Mouse (Mus musculus): Measurements from ENCODE around the gene Fam136a.
A peak's percentile ranks its signal among the peaks of the same experiment; 100 is the strongest.

Fam136a gene

DNA sequence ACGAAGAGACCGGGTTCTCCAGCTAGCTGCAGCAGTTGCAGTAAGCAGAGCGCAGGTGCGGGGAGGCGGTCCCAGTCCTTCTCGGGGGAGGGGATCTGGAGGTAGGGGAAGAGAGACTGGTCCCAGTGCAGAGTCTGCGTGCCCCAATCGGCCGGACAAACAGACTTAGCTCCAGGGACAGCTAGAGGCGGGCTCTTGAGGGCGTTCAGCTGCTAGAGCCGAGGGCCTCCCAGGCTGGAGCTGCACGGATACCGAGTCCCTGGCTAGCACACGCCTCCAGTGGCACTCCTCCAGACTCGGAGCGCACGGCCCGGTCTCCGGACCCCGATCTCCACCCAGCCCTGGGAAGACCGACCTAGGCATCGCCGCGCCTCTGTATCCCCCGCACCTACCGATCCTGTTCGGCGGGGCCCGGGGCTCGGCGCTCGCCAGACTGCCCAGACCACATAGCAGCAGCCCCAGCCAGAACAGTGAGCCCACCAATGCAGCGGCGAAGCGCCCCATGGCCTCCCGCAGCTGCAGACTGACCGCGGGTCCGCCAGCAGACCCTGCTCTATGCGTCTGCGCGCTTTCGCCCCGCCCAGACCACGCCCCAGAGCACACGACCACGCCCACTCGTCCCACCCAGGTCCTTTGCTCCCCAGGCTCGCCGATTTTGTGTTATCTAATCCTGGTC is 31.3 kb downstream of the Fam136a start, which contains the start of gene Pcyox1:
Pcyox1 (minus strand) TSS at position 574 of the 676 bp plus-strand sequence.
- peak; percentile 80 for DNase-seq (ENCODE audit: low read depth, low spot score)

DNA sequence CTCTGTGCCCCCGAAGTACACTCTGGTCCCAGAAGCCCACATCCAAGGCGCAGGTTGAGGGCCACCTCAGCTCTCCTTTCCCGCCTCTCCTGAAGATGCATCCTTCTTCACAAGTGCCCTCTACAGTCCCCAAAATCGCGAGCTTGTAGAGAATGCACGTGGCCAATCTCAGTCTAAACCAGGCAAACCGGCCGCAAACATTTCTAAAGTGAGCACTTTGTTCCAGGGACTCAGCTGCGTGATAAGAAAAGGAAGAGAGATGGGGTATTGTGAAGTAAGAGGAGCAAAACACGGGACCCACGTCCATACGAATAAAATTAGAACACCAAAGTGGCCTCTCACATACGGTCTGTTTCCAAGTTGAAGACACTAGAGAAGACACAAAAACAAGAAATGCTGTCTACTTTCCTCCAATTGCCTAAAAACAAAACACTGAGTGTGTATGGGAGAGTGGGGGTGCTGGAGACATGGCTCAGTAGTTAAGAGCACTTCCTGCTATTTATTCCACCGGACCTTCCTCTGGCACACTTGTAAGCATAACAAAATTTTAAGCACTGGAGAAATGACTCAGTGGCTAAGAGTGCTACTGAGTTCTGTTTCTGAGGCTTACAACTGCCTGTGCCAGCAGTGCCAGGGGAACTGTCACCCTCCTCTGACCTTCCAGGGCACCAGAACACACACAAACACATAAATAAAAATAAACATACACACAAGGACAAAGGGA is 32.0 kb downstream of the Fam136a start:
- DNase-seq (ENCODE audit: low read depth, low spot score), result no peak

DNA sequence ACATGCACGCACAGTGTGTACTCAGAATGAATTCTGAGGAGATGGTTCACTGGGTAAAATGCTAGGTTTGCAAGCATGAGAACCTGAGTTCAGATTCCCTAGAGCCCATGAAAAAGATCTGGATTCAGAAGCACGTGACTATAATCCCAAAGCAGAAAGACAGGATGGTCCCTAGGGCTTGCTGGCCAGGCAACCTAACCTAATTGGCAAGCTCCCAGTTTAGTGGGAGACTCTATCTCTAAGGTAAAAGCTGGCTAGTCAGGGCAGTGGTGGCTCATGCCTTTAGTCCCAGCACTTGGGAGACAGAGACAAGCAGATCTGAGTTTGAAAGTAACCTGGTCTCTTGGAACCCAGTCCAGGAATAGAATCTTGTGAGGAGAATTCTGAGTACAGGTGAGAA is 33.5 kb downstream of the Fam136a start:
- DNase-seq (ENCODE audit: low read depth, low spot score), result no peak

DNA sequence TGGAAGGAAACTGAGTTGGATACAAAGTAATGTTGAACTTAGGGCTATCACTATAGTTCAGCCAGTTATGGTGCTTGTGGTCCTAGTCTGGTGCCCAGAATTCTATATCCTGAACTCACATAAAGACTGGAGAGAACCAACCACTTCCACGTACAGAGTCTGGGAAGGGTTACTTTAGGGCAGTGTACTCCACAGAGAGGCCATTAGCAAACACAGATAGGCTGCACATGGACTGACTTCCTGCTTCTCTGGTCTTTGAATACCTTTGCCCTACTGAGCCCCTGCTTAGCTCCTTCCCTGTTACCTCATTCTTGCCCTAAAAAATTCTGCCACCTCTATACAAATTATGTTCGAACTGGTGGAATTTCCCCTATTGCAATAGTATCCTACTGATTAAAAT is 34.5 kb downstream of the Fam136a start:
- no peak for DNase-seq (ENCODE audit: low read depth, low spot score)

DNA sequence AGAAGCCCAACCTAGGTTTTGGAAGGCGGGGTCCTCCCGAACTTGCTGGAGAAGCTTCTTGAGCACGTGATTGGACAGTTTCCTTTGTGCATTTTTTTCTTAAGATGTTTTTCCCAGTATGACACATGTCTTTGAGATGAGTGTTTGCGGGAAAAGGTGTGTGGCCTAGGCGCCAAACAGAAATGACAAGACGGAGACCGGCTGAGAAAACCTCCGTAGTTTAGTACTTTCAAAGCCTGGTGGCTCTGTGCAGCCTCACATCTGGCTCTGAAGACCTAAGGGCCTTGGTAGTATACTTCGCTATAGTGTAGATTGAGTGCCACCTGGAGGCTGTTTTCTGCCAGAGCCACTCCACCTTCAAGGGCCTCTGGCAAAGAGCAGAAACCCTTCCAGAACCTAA is 35.5 kb downstream of the Fam136a start:
- DNase-seq (ENCODE audit: low read depth, low spot score), result peak; percentile 82

DNA sequence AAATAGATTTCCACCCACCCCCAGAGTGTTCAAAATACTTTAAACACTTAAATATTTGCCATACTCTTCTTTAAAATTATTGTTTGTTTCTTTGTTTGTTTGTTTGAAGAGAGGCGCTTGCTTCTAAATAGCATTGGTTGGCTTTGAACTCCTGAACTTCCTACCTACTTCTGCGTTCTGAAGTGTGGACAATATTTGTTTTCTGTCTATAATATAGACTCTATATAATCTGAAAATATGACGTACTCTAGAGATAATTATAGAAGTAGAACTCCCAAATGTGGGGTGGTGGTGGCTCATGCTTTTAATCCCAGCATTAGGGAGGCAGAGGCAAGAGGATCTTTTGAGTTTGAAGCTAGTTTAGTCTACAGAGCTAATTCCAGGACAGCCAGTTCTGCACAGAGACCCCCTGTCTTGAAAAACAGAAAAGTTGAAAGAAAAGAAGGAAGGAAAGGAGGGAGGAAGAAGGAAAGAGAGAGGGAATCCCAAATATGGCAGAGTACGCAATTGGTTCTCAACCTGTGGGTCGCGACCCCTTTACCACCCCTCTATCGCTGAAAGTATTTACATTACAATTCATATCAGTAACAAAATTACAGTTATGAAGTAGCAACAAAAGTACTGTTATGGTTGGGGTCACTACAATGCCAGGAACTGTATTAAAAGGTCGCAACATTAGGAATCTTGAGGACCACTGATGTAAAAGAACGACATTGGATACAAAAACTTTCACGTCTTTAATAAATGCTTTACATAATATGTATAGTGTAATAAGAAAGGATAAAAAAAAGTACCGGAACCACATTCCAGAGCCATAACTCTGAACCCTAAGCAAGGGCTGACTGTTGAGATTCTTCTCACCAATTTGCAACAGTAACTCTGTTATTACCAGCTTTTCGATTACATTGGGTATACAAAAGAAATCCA is 37.5 kb downstream of the Fam136a start:
- DNase-seq (ENCODE audit: low read depth, low spot score), result peak; percentile 20

DNA sequence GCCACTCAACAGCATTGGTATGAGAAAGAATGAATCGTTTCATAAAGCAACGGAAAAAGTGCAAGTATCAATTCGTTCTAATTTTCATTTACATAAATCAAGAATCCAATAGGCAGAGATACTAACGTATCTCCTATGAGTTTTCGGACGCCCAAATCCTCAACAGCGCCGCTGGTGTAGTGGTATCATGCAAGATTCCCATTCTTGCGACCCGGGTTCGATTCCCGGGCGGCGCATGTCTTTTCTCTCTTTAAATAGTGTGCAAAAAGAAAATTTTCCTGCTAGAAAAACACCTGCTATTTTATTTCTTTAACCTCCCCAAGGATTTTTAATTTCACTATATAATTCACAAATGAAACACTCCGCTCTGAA is 38.3 kb downstream of the Fam136a start:
- DNase-seq (ENCODE audit: low read depth, low spot score), result peak; percentile 87

DNA sequence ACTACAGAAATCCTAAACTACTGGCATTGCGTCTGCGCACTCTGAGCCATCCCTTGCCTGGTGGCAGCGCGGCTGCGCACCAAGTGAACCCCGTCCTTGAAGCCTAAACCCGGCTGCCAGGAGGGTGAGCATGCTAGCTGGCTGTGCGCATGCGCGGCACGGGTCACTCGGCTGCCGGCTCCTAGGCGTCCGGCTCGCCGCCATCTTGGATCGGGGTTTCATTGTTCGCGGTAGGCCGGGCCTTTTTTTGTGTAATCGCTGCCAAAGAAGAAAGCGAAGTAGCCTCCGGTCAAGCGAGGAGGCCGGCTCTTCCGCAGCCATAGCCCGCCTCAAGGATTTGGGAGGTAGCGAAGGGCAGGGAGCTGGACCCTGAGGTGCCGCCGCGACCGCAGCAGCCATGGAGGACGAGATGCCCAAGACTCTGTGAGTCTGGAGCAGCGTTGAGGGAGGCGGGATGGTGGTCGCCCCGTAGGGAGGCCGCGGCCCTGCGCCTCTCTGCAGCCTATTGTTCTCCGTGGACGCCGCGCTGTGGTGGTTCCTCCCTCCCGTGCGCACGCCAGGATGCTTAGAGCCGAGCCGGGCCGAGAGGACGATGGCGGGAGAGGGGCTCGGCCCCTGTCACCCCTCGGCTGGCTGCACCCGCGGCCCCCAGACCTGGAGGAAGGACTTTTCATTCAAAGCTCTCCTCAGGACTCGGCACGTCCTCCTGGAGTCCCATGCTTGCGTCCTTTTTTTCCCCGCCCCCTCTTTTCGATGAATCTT is 38.8 kb downstream of the Fam136a start, which contains the start of gene Tia1:
Tia1 (plus strand) TSS at position 120 of the 762 bp plus-strand sequence.
- DNase-seq (ENCODE audit: low read depth, low spot score), result peak; percentile 98

DNA sequence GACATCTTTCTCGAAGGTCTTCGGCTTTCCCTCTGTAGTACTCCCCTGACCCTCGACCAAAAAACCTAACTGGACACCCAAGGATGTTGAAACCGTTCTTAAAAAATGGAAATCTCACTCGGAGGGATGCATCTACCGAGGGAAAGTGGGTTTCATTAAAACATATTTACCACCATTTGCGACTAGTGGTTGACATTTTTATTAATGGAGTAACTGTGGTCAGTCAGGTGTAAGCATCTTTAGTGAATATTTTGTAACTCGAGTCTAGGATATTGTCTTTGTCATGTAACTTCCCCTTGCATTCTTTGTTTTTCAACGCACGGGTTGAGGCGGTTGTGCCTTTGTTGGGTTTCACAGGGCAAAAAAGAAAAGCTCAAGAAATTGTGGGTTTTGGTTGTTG is 39.5 kb downstream of the Fam136a start:
- DNase-seq (ENCODE audit: low read depth, low spot score), result peak; percentile 23

DNA sequence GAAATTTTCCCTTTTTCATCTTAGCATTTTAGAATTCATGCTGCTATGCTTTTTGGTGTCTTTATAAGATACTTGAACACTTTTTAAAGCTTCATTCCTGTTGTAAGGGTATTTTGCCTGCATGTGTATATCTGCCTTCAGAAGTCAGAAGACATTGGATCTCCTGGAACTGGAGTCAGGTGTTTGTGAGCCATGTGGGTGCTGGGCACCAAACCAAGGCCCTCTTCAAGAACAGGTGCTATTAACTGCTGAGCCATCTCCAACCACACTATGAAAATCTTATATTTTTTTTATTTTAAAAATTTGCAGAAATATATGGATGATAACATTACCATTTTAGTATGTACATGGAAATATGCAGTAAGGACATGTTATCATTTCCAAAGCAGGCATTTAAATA is 40.9 kb downstream of the Fam136a start:
- DNase-seq (ENCODE audit: low read depth, low spot score), result no peak

DNA sequence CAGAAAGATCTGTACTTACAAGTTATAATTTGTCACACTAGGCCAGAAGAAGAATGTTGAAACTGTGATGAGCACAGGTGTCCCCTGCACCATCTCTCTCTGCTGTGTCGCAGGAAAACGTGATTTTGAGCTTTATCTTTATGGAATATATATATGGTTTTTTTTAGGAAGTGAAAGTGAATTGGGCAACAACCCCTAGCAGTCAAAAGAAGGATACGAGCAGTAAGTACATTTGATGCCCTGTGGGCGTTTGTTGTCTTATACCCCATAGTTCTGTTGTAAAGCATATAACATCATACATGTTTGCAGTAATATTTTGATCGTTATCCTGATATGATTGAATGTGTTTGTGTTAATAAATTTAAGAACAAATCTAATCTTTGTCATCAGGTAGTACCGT is 53.3 kb downstream of the Fam136a start:
- DNase-seq (ENCODE audit: low read depth, low spot score), result no peak

DNA sequence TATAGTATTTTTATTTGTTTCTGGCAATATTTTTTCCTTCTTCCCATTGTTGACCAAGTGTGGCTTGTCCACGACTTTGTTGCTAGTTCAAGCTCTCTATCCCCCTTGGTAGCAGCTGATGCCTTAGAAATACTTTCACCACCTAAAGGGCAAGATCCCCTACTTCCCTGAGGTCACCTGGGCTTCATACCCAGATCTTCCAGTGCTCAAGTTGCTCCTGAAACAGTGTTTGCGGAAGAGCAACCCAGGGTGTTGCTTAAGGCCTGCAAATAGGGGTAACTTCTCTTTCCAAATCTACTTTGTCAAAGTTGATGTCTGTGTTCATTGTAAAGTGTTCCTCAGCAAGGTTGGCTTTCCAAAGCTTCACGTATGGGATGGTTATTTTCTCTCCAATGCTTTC is 53.8 kb downstream of the Fam136a start:
- DNase-seq (ENCODE audit: low read depth, low spot score), result no peak

Measured in forelimb bud, embryonic 11.5 days (tissue).